Mouse (Mus musculus) small intestine, adult 2 months (tissue): ENCODE results near the gene Fshr. TPM values are rescaled to one million over a fixed set of nuclear protein-coding genes. Genes with fewer than 3 reads are reported as not detected.
"Not testable (repeated sequence)": the region's sequence is repeated elsewhere in the genome, so short reads cannot be mapped to it uniquely, and the experiment has no call there.

Experiments
- H3K27ac ChIP-seq: fragments of 200-500 bp; 2 replicates; pipeline ENCODE4 v1.5.1; 2012; ENCODE audit warnings: low read depth, low read length, control low read depth, inconsistent platforms; ENCODE audit not compliant: insufficient read depth
- H3K27me3 ChIP-seq: fragments of 200-500 bp; 2 replicates; pipeline ENCODE4 v1.6.1; 2012; ENCODE audit warnings: mild to moderate bottlenecking, moderate library complexity, low read length, inconsistent platforms; ENCODE audit not compliant: control insufficient read depth, insufficient read depth
- H3K36me3 ChIP-seq: fragments of 200-500 bp; 2 replicates; pipeline ENCODE4 v1.6.1; 2012; ENCODE audit warnings: mild to moderate bottlenecking, low read length, control low read depth, inconsistent platforms; ENCODE audit not compliant: control insufficient read depth, insufficient read depth
- H3K4me1 ChIP-seq: fragments of 200-500 bp; 2 replicates; pipeline ENCODE4 v1.6.1; 2012; ENCODE audit warnings: low read length, inconsistent platforms, mixed read lengths; ENCODE audit not compliant: control insufficient read depth, insufficient read depth, insufficient read length
- H3K4me3 ChIP-seq: fragments of 200-500 bp; 2 replicates; pipeline ENCODE4 v1.5.1; 2012; ENCODE audit warnings: low read depth, mild to moderate bottlenecking, control low read depth, inconsistent platforms, low read length, moderate library complexity
- CTCF ChIP-seq: fragments of 200-500 bp; IDR thresholded peaks from 2 replicates; pipeline ENCODE4 v1.5.1; 2012; ENCODE audit warnings: low read depth, mild to moderate bottlenecking, control low read depth, inconsistent platforms, low read length, moderate library complexity, mixed read lengths; ENCODE audit not compliant: insufficient replicate concordance, insufficient read length; ENCODE audit errors: extremely low read depth
- POLR2A ChIP-seq: fragments of 200-500 bp; IDR thresholded peaks from 2 replicates; pipeline ENCODE4 v1.6.1; 2012; ENCODE audit warnings: low read depth, mild to moderate bottlenecking, control low read depth, inconsistent platforms, low read length, moderate library complexity
- WGBS: fragments of 180-500 bp; shearing (Covaris S2); methylation state at CpG from one replicate; pipeline ENCODE4 v1.1.7; 2018; 5-methylcytosine and 5-hydroxymethylcytosine counted together
- polyA plus RNA-seq: library from polyadenylated mRNA; depleted of rRNA; stranded (reverse); fragments of >200 nt; gene quantifications from 2 replicates; pipeline ENCODE4 v1.2.3, GENCODE M21; 2012; rRNA removed

The Fshr gene
- not detected in 2 replicates for polyA plus RNA-seq

- no peak for TF ChIP-seq POLR2A
- TF ChIP-seq CTCF = no peak
- Histone ChIP-seq H3K27me3 (no peaks in the 10 kb centered on the region), H3K36me3 (no peaks in the 10 kb centered on the region), H3K4me3 (no peak within 1 kb of the TSS), H3K4me1 (no peaks in the 10 kb centered on the region), H3K27ac (no peak within 1 kb of the TSS)
- 81% methylated on average over 6 of the region's 6 CpGs for WGBS
Measured at GRCm38 (mm10) chr17:89200575-89200974, at the start of gene Fshr. Fshr (minus strand) TSS chr17:89200675.

GRCm38 (mm10) chr17:89202181-89202580, 1.7 kb upstream of the Fshr start:
- no peaks in the 10 kb centered on the region for H3K36me3 ChIP-seq
- TF ChIP-seq POLR2A = no peak
- no peak for TF ChIP-seq CTCF
- H3K27me3 ChIP-seq = no peaks in the 10 kb centered on the region
- 79% methylated on average over 6 of the region's 6 CpGs for WGBS
- no peak overlapping the region for H3K4me3 ChIP-seq
- H3K27ac ChIP-seq = no peak overlapping the region
- H3K4me1 ChIP-seq = no peaks in the 10 kb centered on the region

- Histone ChIP-seq H3K27ac (no peak overlapping the region), H3K4me1 (no peaks in the 10 kb centered on the region), H3K4me3 (no peak overlapping the region), H3K27me3 (no peaks in the 10 kb centered on the region), H3K36me3 (no peaks in the 10 kb centered on the region)
- 73% methylated on average over 1 of the region's 1 CpGs for WGBS
- TF ChIP-seq CTCF (no peak), POLR2A (no peak)
Measured at GRCm38 (mm10) chr17:89173545-89173944, 26.9 kb downstream of the Fshr start.

- no peak for TF ChIP-seq POLR2A
- TF ChIP-seq CTCF = no peak
- no peak overlapping the region for H3K4me3 ChIP-seq
- H3K36me3 ChIP-seq = no peaks in the 10 kb centered on the region
- H3K27ac ChIP-seq = no peak overlapping the region
- no peaks in the 10 kb centered on the region for H3K4me1 ChIP-seq
- H3K27me3 ChIP-seq = no peaks in the 10 kb centered on the region
Measured at GRCm38 (mm10) chr17:89164773-89165172, 35.7 kb downstream of the Fshr start.

GRCm38 (mm10) chr17:89162475-89162874, 38.0 kb downstream of the Fshr start:
- Histone ChIP-seq H3K4me1 (no peaks in the 10 kb centered on the region), H3K36me3 (no peaks in the 10 kb centered on the region), H3K4me3 (no peak overlapping the region), H3K27me3 (no peaks in the 10 kb centered on the region), H3K27ac (no peak overlapping the region)
- TF ChIP-seq POLR2A (no peak), CTCF (no peak)
- WGBS = 88% methylated on average over 3 of the region's 3 CpGs

GRCm38 (mm10) chr17:89159343-89159742, 41.1 kb downstream of the Fshr start:
- WGBS = 72% methylated on average over 3 of the region's 3 CpGs
- not testable (repeated sequence) for H3K27ac ChIP-seq, H3K4me1 ChIP-seq, H3K4me3 ChIP-seq, H3K27me3 ChIP-seq, H3K36me3 ChIP-seq

GRCm38 (mm10) chr17:89144806-89145205, 55.7 kb downstream of the Fshr start:
- H3K27ac ChIP-seq = no peak overlapping the region
- 86% methylated on average over 6 of the region's 6 CpGs for WGBS
- H3K27me3 ChIP-seq = no peaks in the 10 kb centered on the region
- no peaks in the 10 kb centered on the region for H3K36me3 ChIP-seq
- TF ChIP-seq POLR2A (no peak), CTCF (no peak)
- H3K4me1 ChIP-seq = no peaks in the 10 kb centered on the region
- H3K4me3 ChIP-seq = no peak overlapping the region

GRCm38 (mm10) chr17:89120023-89120422, 80.5 kb downstream of the Fshr start:
- Histone ChIP-seq H3K4me1 (no peaks in the 10 kb centered on the region), H3K4me3 (no peak overlapping the region), H3K27me3 (no peaks in the 10 kb centered on the region), H3K27ac (no peak overlapping the region), H3K36me3 (no peaks in the 10 kb centered on the region)
- whole genome bisulfite sequencing = 41% methylated on average over 2 of the region's 2 CpGs
- TF ChIP-seq CTCF (no peak), POLR2A (no peak)
